Mouse (Mus musculus): ENCODE results near the gene Tbc1d22b. TPM values are rescaled to one million over a fixed set of nuclear protein-coding genes. Genes with fewer than 3 reads are reported as not detected.

The Tbc1d22b gene
- polyA plus RNA-seq, 1 experiment: 47.8 TPM

DNA sequence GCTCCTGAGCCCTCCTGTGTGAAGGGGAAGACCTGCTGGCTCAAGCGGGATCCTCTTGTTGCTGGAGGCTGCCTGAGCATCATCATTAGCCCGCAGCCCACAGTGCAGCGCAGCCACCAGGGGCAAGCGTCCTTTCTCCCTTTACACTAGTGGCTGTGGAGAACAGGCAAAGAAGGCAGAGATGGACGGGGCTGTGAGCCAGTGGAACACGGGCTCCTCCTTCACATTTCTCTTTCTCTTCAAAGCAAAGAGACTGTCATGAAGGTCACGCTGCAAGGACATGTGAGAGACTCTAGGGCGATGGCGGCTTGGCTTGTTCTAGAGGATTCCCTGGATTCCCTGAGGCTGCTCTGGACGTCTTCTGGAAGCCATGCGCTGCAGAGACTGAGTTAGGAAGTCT, 91.4 kb downstream of the Tbc1d22b start:
- Histone ChIP-seq H3K27me3 (ENCODE audit: control insufficient read depth, insufficient read depth, low read length) (no peaks in the 10 kb centered on the region), H3K4me1 (replicated peaks; ENCODE audit: control insufficient read depth, insufficient read depth, low read length) (no peaks in the 10 kb centered on the region), H3K27ac (ENCODE audit: control insufficient read depth, insufficient read depth, low read length) (no peak overlapping the region), H3K36me3 (ENCODE audit: control insufficient read depth, insufficient read depth, low read length) (peaks cover 33% of the 10 kb centered on the region), H3K4me3 (ENCODE audit: control insufficient read depth, insufficient read depth, low read length) (no peak overlapping the region)
- 98% methylated on average over 11 of the region's 11 CpGs for WGBS
- no peak for DNase-seq
- TF ChIP-seq CTCF (IDR thresholded peaks at IDR 0.05; ENCODE audit: borderline replicate concordance, control insufficient read depth, extremely low read depth, insufficient read depth, low read length, poor library complexity): no peak

DNA sequence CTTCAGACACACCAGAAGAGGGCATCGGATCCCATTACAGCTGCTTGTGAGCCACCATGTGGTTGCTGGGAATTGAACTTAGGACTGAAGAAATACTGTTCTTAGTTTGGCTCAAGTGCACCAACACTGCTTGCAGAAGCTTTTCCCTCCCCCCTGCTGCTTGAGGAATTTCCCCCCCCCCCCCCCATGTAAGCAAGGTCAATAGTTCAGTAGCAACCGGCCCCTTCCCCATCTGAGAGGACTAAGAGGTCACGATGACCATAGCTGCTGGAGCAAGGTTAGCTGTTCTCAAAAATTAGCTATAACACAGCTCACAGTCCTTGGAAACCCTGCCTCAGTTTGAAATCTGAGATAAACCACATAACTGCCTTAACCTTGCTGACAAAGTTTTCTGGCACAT, 92.6 kb downstream of the Tbc1d22b start:
- no peak for DNase-seq
- H3K36me3 ChIP-seq (ENCODE audit: control insufficient read depth, insufficient read depth, low read length): peaks cover 24% of the 10 kb centered on the region; the same call in 1 of the 2 replicates
- TF ChIP-seq CTCF (IDR thresholded peaks at IDR 0.05; ENCODE audit: borderline replicate concordance, control insufficient read depth, extremely low read depth, insufficient read depth, low read length, poor library complexity): no peak
- no peak for TF ChIP-seq POLR2A (IDR thresholded peaks at IDR 0.05; ENCODE audit: control insufficient read depth, extremely low read depth, insufficient read depth, low read length, poor library complexity)

More for the DNA sequence above, 92.6 kb downstream of the Tbc1d22b start:
- Histone ChIP-seq H3K4me3 (ENCODE audit: control insufficient read depth, insufficient read depth, low read length) (no peak overlapping the region), H3K27ac (ENCODE audit: control insufficient read depth, insufficient read depth, low read length) (no peak overlapping the region), H3K27me3 (ENCODE audit: control insufficient read depth, insufficient read depth, low read length) (no peaks in the 10 kb centered on the region), H3K4me1 (replicated peaks; ENCODE audit: control insufficient read depth, insufficient read depth, low read length) (no peaks in the 10 kb centered on the region)
- WGBS: 100% methylated on average over 3 of the region's 3 CpGs

Other genes starting within 250 kb of the Tbc1d22b start
- gene Pi16, start 232.1 kb upstream of the Tbc1d22b start, polyA plus RNA-seq (2012; rRNA removed): 22.7 and 24.5 TPM in 2 replicates
- 332 and 354 TPM in 2 replicates for gene Mtch1, start 201.9 kb upstream of the Tbc1d22b start, polyA plus RNA-seq (2012; rRNA removed)
- gene Fgd2, start 188.9 kb upstream of the Tbc1d22b start, polyA plus RNA-seq (2012; rRNA removed): 40.0 and 56.0 TPM in 2 replicates
- gene Pim1, start 59.0 kb upstream of the Tbc1d22b start, polyA plus RNA-seq (2012; rRNA removed): 92.7 and 128 TPM in 2 replicates
- gene Gm17657, start 147 bp upstream of the Tbc1d22b start, polyA plus RNA-seq (2012; rRNA removed): not detected in 2 replicates
- 0.49 and 0.62 TPM in 2 replicates for gene Tmem217, start 2.6 kb downstream of the Tbc1d22b start, polyA plus RNA-seq (2012; rRNA removed)
- gene Rnf8, start 65.0 kb downstream of the Tbc1d22b start, polyA plus RNA-seq (2012; rRNA removed): 36.8 and 37.2 TPM in 2 replicates
- 2.2 and 2.3 TPM in 2 replicates for gene Gm28043, start 65.1 kb downstream of the Tbc1d22b start, polyA plus RNA-seq (2012; rRNA removed)
- 46.4 and 53.9 TPM in 2 replicates for gene Cmtr1, start 110.8 kb downstream of the Tbc1d22b start, polyA plus RNA-seq (2012; rRNA removed)
- gene Ccdc167, start 167.3 kb downstream of the Tbc1d22b start, polyA plus RNA-seq (2012; rRNA removed): 15.1 and 17.7 TPM in 2 replicates

Measured in thymus, adult 2 months (tissue).